Mouse (Mus musculus): ENCODE measurements around the gene Arl4d. TPM values are rescaled to one million over a fixed set of nuclear protein-coding genes. Genes with fewer than 3 reads are reported as not detected.

The Arl4d gene
- polyA plus RNA-seq, 1 experiment from 2014 or later, result 33.1 TPM

DNA sequence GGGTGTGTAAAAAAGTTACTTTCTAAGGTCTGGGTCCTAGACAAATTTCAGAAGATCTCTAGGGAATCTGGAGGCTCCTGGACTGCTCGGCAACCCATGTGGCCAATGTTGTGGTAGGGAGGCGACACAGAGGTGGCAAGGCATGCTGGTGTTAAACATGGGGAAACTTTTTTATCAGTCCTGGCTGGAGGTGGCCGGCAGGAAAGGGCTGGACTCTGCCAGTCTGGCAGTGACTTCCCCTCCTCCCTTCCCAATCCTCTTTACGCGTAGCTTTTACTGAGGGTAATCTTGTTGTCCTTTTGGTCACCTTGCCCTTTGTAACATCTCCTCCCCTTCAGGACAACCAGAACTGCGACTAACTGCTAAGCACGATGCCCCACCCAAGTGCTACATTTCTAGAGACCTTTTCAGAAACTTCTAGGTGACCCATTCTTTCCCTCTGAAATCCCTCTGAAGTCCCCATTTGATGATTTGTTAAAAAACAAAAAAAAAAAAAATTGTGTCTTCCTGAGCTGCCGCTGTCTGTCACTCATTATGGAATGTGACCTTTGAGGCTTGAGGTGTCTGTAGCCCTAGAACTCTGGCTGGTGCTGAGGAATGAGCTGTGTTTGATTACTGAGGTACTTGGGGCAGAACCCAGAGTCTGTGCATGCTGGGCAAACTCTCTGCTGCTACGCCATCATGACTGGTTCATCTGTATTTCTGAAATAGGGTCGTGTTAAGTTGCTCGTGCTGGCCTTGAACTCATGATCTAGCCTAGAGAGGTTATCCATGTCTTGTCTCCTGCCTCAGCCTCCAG lies 1.9 kb upstream of the Arl4d start:
- H3K27ac ChIP-seq (ENCODE audit: low read length), result no peak overlapping the region
- no peaks in the 10 kb centered on the region for H3K9me3 ChIP-seq (ENCODE audit: low read length)
- TF ChIP-seq CTCF (IDR thresholded peaks at IDR 0.05) (no peak), EP300 (IDR thresholded peaks at IDR 0.05) (no peak)
- ATAC-seq (no peak), DNase-seq (ENCODE audit: low spot score) (no peak)
- H3K4me2 ChIP-seq (replicated peaks; ENCODE audit: low read depth, low read length), result no peak overlapping the region
- H3K4me3 ChIP-seq (ENCODE audit: low read depth, low read length), result no peak overlapping the region
- peaks cover 5% of the 10 kb centered on the region; the same call in 1 of the 2 replicates for H3K4me1 ChIP-seq (ENCODE audit: insufficient read depth, low read depth, low read length)
- WGBS, result 34% methylated on average over 11 of the region's 11 CpGs
- H3K27me3 ChIP-seq (replicated peaks; ENCODE audit: insufficient read depth, low read length), result no peaks in the 10 kb centered on the region
- H3K9ac ChIP-seq (replicated peaks; ENCODE audit: low read depth), result no peak overlapping the region
- H3K36me3 ChIP-seq (ENCODE audit: insufficient read depth, low read length), result no peaks in the 10 kb centered on the region

DNA sequence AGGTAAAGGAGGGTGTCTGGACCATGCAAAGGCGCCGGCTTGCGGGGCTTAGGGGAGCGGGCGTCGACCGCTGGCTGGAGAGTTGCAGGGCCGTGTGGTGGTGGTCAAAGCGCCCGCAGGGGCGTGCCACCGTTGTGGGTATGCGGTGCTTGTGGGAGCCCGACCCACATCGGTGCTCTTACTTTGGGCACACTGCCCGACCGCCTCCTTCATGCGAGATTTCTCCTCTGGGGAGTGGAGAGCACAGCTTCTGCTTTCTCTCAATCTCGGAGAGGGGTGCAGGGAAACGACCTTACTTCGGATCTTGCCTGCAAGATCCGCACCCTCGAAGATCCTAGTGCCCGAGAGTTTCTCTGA lies 273 bp downstream of the Arl4d start:
- Histone ChIP-seq H3K4me1 (ENCODE audit: insufficient read depth, low read depth, low read length) (peaks cover 8% of the 10 kb centered on the region; the same call in 1 of the 2 replicates), H3K9ac (replicated peaks; ENCODE audit: low read depth) (peak overlapping the region; percentile 63), H3K4me3 (ENCODE audit: low read depth, low read length) (peak overlapping the region; percentile 60), H3K36me3 (ENCODE audit: insufficient read depth, low read length) (no peaks in the 10 kb centered on the region), H3K9me3 (ENCODE audit: low read length) (no peaks in the 10 kb centered on the region), H3K4me2 (replicated peaks; ENCODE audit: low read depth, low read length) (peak overlapping the region; percentile 71), H3K27me3 (replicated peaks; ENCODE audit: insufficient read depth, low read length) (no peaks in the 10 kb centered on the region), H3K27ac (ENCODE audit: low read length) (peak overlapping the region; percentile 82)
- 1% methylated on average over 23 of the region's 24 CpGs for WGBS
- no peak for DNase-seq (ENCODE audit: low spot score)
- no peak for TF ChIP-seq EP300 (IDR thresholded peaks at IDR 0.05)
- no peak for TF ChIP-seq CTCF (IDR thresholded peaks at IDR 0.05)
- ATAC-seq, result peak; percentile 45

DNA sequence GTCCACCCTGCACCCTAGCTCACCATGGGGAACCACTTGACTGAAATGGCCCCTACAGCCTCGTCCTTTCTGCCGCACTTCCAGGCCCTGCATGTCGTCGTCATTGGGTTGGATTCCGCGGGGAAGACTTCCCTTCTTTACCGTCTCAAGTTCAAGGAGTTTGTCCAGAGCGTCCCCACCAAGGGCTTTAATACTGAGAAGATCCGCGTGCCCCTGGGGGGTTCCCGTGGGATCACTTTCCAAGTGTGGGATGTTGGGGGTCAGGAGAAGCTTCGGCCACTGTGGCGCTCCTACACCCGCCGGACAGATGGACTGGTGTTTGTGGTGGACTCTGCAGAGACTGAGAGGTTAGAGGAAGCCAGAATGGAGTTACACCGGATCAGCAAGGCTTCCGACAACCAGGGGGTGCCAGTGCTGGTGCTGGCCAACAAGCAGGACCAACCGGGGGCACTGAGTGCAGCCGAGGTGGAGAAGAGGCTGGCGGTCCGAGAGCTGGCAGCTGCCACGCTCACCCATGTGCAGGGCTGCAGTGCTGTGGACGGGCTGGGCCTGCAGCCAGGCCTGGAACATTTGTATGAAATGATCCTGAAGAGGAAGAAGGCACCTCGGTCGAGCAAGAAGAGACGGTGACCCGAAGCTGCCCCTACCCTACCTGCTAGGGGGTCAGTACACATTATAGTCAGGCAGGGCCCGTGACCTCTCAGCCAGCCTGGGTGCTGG lies 1.4 kb downstream of the Arl4d start:
- WGBS, result 60% methylated on average over 28 of the region's 28 CpGs
- Histone ChIP-seq H3K4me3 (ENCODE audit: low read depth, low read length) (peak overlapping the region; percentile 60), H3K27ac (ENCODE audit: low read length) (peak overlapping the region; percentile 90; the same call in 1 of the 2 replicates), H3K27me3 (replicated peaks; ENCODE audit: insufficient read depth, low read length) (no peaks in the 10 kb centered on the region), H3K36me3 (ENCODE audit: insufficient read depth, low read length) (no peaks in the 10 kb centered on the region), H3K9me3 (ENCODE audit: low read length) (no peaks in the 10 kb centered on the region), H3K9ac (replicated peaks; ENCODE audit: low read depth) (peak overlapping the region; percentile 63), H3K4me1 (ENCODE audit: insufficient read depth, low read depth, low read length) (peaks cover 8% of the 10 kb centered on the region; the same call in 1 of the 2 replicates), H3K4me2 (replicated peaks; ENCODE audit: low read depth, low read length) (peak overlapping the region; percentile 71)
- DNase-seq (ENCODE audit: low spot score), result no peak
- ATAC-seq, result no peak
- TF ChIP-seq EP300 (IDR thresholded peaks at IDR 0.05), result no peak
- no peak for TF ChIP-seq CTCF (IDR thresholded peaks at IDR 0.05)

DNA sequence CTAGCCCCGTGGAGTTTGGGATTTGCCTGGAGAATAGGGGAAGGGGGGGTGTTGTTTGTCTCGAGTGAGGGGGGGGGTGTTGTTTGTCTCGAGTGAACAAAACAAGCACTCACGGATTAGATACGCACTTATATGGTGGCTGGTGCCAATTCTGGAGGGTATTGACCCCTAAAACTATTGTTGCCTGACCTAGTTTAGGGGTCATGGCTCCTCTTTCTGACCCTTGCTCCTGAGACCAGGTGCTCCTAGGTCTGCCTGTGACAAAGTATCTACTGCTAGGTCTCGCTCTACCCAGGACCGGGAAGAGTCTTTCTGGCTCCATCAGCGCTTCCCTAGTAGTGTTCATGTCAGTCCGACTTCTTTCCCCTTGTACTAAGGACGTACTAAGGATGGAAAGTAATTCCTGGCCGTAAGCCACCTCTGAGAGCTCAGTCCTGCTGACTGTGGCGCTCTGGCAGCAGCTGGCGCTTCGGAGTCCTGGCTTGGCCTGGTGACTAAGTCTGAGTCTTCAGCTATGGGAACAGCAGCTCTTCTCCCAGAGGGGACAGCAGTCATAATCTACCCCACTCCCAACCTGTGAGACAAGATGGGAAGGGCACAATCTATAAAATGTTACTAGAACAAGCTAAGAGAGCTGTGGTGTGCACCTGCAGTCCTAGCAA lies 2.7 kb downstream of the Arl4d start:
- peak; percentile 70 for DNase-seq (ENCODE audit: low spot score)
- Histone ChIP-seq H3K27ac (ENCODE audit: low read length) (peak overlapping the region; percentile 90), H3K9me3 (ENCODE audit: low read length) (no peaks in the 10 kb centered on the region), H3K4me2 (replicated peaks; ENCODE audit: low read depth, low read length) (peak overlapping the region; percentile 71), H3K36me3 (ENCODE audit: insufficient read depth, low read length) (no peaks in the 10 kb centered on the region), H3K4me3 (ENCODE audit: low read depth, low read length) (peak overlapping the region; percentile 60), H3K9ac (replicated peaks; ENCODE audit: low read depth) (peak overlapping the region; percentile 16; the same call in 1 of the 2 replicates), H3K4me1 (ENCODE audit: insufficient read depth, low read depth, low read length) (peaks cover 8% of the 10 kb centered on the region; the same call in 1 of the 2 replicates), H3K27me3 (replicated peaks; ENCODE audit: insufficient read depth, low read length) (no peaks in the 10 kb centered on the region)
- 38% methylated on average over 14 of the region's 14 CpGs for WGBS
- ATAC-seq, result peak; percentile 17; the same call in 1 of the 2 replicates
- no peak for TF ChIP-seq CTCF (IDR thresholded peaks at IDR 0.05)
- no peak for TF ChIP-seq EP300 (IDR thresholded peaks at IDR 0.05)

DNA sequence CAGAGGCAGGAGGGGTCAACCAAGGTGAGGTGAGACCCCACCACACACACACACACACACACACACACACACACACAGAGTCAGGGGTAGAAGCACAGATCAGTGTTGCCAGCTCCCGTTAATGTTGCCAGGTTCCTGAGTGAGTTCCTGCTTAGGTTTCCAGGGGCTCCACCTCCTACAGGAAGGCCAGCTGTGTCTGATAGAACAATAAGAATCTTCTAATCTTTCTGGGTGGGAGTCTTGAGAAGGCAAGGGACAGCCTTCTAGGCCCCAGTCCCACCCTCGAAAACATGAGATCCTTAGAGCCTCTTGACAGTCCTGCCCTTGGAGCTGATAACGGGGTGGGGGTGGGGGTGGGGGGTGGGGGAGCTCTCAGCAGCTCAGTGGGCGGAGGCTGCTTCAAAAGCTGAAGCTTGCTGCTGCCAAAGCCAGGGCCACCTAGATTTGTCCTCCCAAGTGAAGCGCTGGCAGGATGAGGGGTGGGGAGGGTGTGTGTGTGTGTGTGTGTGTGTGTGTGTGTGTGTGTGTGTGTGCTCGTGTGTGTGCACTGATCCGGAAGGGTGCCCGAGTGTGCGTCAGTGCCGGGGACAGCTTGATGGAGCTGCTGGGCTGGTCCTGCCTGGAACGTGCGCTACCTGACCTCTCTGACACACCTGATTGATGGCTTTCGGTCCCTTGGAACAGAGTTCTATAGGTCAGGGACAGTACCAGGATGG lies 3.4 kb downstream of the Arl4d start:
- ATAC-seq (peak; percentile 54), DNase-seq (ENCODE audit: low spot score) (peak; percentile 82)
- H3K9ac ChIP-seq (replicated peaks; ENCODE audit: low read depth), result peak overlapping the region; percentile 16; the same call in 1 of the 2 replicates
- peak overlapping the region; percentile 90 for H3K27ac ChIP-seq (ENCODE audit: low read length)
- peak overlapping the region; percentile 60; the same call in 1 of the 2 replicates for H3K4me3 ChIP-seq (ENCODE audit: low read depth, low read length)
- no peaks in the 10 kb centered on the region for H3K36me3 ChIP-seq (ENCODE audit: insufficient read depth, low read length)
- peak overlapping the region; percentile 71 for H3K4me2 ChIP-seq (replicated peaks; ENCODE audit: low read depth, low read length)
- no peaks in the 10 kb centered on the region for H3K27me3 ChIP-seq (replicated peaks; ENCODE audit: insufficient read depth, low read length)
- TF ChIP-seq CTCF (IDR thresholded peaks at IDR 0.05) (no peak), EP300 (IDR thresholded peaks at IDR 0.05) (peak; percentile 74)
- H3K4me1 ChIP-seq (ENCODE audit: insufficient read depth, low read depth, low read length), result peaks cover 10% of the 10 kb centered on the region; the same call in 1 of the 2 replicates
- whole genome bisulfite sequencing, result 18% methylated on average over 13 of the region's 13 CpGs
- H3K9me3 ChIP-seq (ENCODE audit: low read length), result no peaks in the 10 kb centered on the region

Data from lung, postnatal 0 days (tissue).